Mouse (Mus musculus): ENCODE data around the gene Nup153.

Nup153 gene

GRCm38 (mm10) chr13:46727837-46728268 lies at the start of gene Nup153:
Gene Nup153 (minus strand): TSS chr13:46727940.
- peak; percentile 100 for DNase-seq (ENCODE audit: low spot score)

GRCm38 (mm10) chr13:46777461-46777860 lies 49.7 kb upstream of the Nup153 start:
- no peak for DNase-seq (ENCODE audit: low spot score)

GRCm38 (mm10) chr13:46776636-46777305 lies 49.0 kb upstream of the Nup153 start:
- no peak for DNase-seq (ENCODE audit: low spot score)

- no peak for DNase-seq (ENCODE audit: low spot score)
Measured at GRCm38 (mm10) chr13:46774998-46775397, 47.3 kb upstream of the Nup153 start.

- no peak for DNase-seq (ENCODE audit: low spot score)
Measured at GRCm38 (mm10) chr13:46772581-46772980, 44.8 kb upstream of the Nup153 start.

- no peak for DNase-seq (ENCODE audit: low spot score)
Measured at GRCm38 (mm10) chr13:46765361-46765760, 37.6 kb upstream of the Nup153 start.

GRCm38 (mm10) chr13:46763210-46763609 lies 35.5 kb upstream of the Nup153 start:
- no peak for DNase-seq (ENCODE audit: low spot score)

GRCm38 (mm10) chr13:46760921-46761320 lies 33.2 kb upstream of the Nup153 start:
- DNase-seq (ENCODE audit: low spot score) = no peak

- no peak for DNase-seq (ENCODE audit: low spot score)
Measured at GRCm38 (mm10) chr13:46759281-46759809, 31.6 kb upstream of the Nup153 start.

GRCm38 (mm10) chr13:46758627-46759026 lies 30.9 kb upstream of the Nup153 start:
- DNase-seq (ENCODE audit: low spot score) = no peak

- DNase-seq (ENCODE audit: low spot score) = no peak
Measured at GRCm38 (mm10) chr13:46757946-46758345, 30.2 kb upstream of the Nup153 start.

- DNase-seq (ENCODE audit: low spot score) = no peak
Measured at GRCm38 (mm10) chr13:46753294-46753693, 25.6 kb upstream of the Nup153 start.

- no peak for DNase-seq (ENCODE audit: low spot score)
Measured at GRCm38 (mm10) chr13:46752566-46753229, 25.0 kb upstream of the Nup153 start.

GRCm38 (mm10) chr13:46748138-46748873 lies 20.6 kb upstream of the Nup153 start:
- no peak for DNase-seq (ENCODE audit: low spot score)

- no peak for DNase-seq (ENCODE audit: low spot score)
Measured at GRCm38 (mm10) chr13:46743821-46744220, 16.1 kb upstream of the Nup153 start.

GRCm38 (mm10) chr13:46742367-46742766 lies 14.6 kb upstream of the Nup153 start:
- DNase-seq (ENCODE audit: low spot score) = no peak

- DNase-seq (ENCODE audit: low spot score) = no peak
Measured at GRCm38 (mm10) chr13:46739426-46739825, 11.7 kb upstream of the Nup153 start.

GRCm38 (mm10) chr13:46737482-46737881 lies 9.7 kb upstream of the Nup153 start:
- DNase-seq (ENCODE audit: low spot score) = no peak

GRCm38 (mm10) chr13:46736479-46736865 lies 8.7 kb upstream of the Nup153 start:
- DNase-seq (ENCODE audit: low spot score) = no peak

GRCm38 (mm10) chr13:46735808-46736478 lies 8.2 kb upstream of the Nup153 start:
- peak; percentile 55 for DNase-seq (ENCODE audit: low spot score)

- peak; percentile 21 for DNase-seq (ENCODE audit: low spot score)
Measured at GRCm38 (mm10) chr13:46735219-46735807, 7.6 kb upstream of the Nup153 start.

GRCm38 (mm10) chr13:46729998-46730397 lies 2.3 kb upstream of the Nup153 start:
- no peak for DNase-seq (ENCODE audit: low spot score)
